Mouse (Mus musculus) MEL (cell line): Measurements from ENCODE around the gene Krtap9-1. TPM values are rescaled to one million over a fixed set of nuclear protein-coding genes. Genes with fewer than 3 reads are reported as not detected.

ENCODE experiments used
- DNase-seq: peaks from one replicate; pipeline ENCODE4 v3.0.0; 2011; ENCODE audit warnings: low read depth, low spot score
- H3K27ac ChIP-seq: 2 replicates; pipeline ENCODE4 v1.5.1; 2012; ENCODE audit warnings: low read depth, mild to moderate bottlenecking, control low read depth, low read length, moderate library complexity; ENCODE audit not compliant: control insufficient read depth
- H3K27me3 ChIP-seq, 2 experiments: fragments of 150-350 bp in 1 of 2; sonication (generic) in 1 of 2; 2 replicates each; pipeline ENCODE4 v1.6.1; 2012; ENCODE audit warnings: low read length in 2 of 2, mild to moderate bottlenecking in 2 of 2, improper control_type of control experiment in 1 of 2, moderate library complexity in 1 of 2; ENCODE audit not compliant: insufficient read depth in 2 of 2, control insufficient read depth in 1 of 2
- H3K36me3 ChIP-seq, 2 experiments: 2 replicates each; pipeline ENCODE4 v1.6.1; 2012 to 2014; ENCODE audit warnings: low read length in 2 of 2, improper control_type of control experiment in 1 of 2, inconsistent platforms in 1 of 2, mild to moderate bottlenecking in 1 of 2; ENCODE audit not compliant: insufficient read depth in 2 of 2, control insufficient read depth in 1 of 2
- H3K4me1 ChIP-seq, 2 experiments: fragments of 150-350 bp in 1 of 2; sonication (generic) in 1 of 2; 2 replicates each; pipeline ENCODE4 v1.6.1; 2012; ENCODE audit warnings: low read length in 2 of 2, improper control_type of control experiment in 1 of 2, mild to moderate bottlenecking in 1 of 2; ENCODE audit not compliant: insufficient read depth in 2 of 2, control insufficient read depth in 1 of 2
- H3K4me3 ChIP-seq, 2 experiments: fragments of 150-350 bp in 1 of 2; sonication (generic) in 1 of 2; 2 replicates each; pipeline ENCODE4 v1.5.1; 2012; ENCODE audit warnings: low read depth in 2 of 2, low read length in 2 of 2, mild to moderate bottlenecking in 2 of 2, moderate library complexity in 2 of 2, control low read depth in 1 of 2, improper control_type of control experiment in 1 of 2; ENCODE audit not compliant: control insufficient read depth in 1 of 2, insufficient read depth in 1 of 2
- H3K79me2 ChIP-seq: 2 replicates; pipeline ENCODE4 v1.6.1; 2012; ENCODE audit warnings: mild to moderate bottlenecking, low read length, moderate library complexity; ENCODE audit not compliant: control insufficient read depth, poor library complexity, insufficient read depth
- H3K9ac ChIP-seq: 2 replicates; pipeline ENCODE4 v1.6.1; 2012; ENCODE audit warnings: low read depth, mild to moderate bottlenecking, control low read depth, low read length, moderate library complexity; ENCODE audit not compliant: control insufficient read depth, poor library complexity, severe bottlenecking
- H3K9me3 ChIP-seq: fragments of 150-350 bp; sonication (generic); replicated peaks from 2 replicates; pipeline ENCODE4 v1.6.1; 2012; ENCODE audit warnings: mild to moderate bottlenecking, low read length, improper control_type of control experiment, moderate library complexity; ENCODE audit not compliant: insufficient read depth
- BHLHE40 ChIP-seq: IDR thresholded peaks from 2 replicates; pipeline ENCODE4 v1.6.1; 2012; ENCODE audit warnings: low read depth, mild to moderate bottlenecking, inconsistent platforms, low read length, improper control_type of control experiment, borderline replicate concordance
- MYB ChIP-seq: IDR thresholded peaks from 2 replicates; pipeline ENCODE4 v1.6.1; 2011; ENCODE audit warnings: mild to moderate bottlenecking, low read depth, low read length, improper control_type of control experiment
- POLR2AphosphoS5 ChIP-seq: IDR thresholded peaks from 2 replicates; pipeline ENCODE4 v1.6.1; 2012; ENCODE audit warnings: low read depth, borderline replicate concordance, mild to moderate bottlenecking, inconsistent platforms, low read length, moderate library complexity, mixed read lengths
- RAD21 ChIP-seq: IDR thresholded peaks from 2 replicates; pipeline ENCODE4 v1.6.1; 2011; ENCODE audit warnings: mild to moderate bottlenecking, low read depth, low read length, improper control_type of control experiment
- RCOR1 ChIP-seq: IDR thresholded peaks from 2 replicates; pipeline ENCODE4 v1.6.1; 2012; ENCODE audit warnings: low read depth, mild to moderate bottlenecking, inconsistent platforms, low read length, improper control_type of control experiment
- UBTF ChIP-seq: IDR thresholded peaks from 2 replicates; pipeline ENCODE4 v1.6.1; 2012; ENCODE audit warnings: low read depth, mild to moderate bottlenecking, inconsistent platforms, low read length, improper control_type of control experiment, moderate library complexity, borderline replicate concordance; ENCODE audit not compliant: insufficient read depth
- USF1 ChIP-seq: IDR thresholded peaks from 2 replicates; pipeline ENCODE4 v1.6.1; 2014; ENCODE audit warnings: low read depth, mild to moderate bottlenecking, inconsistent platforms, low read length, improper control_type of control experiment, moderate library complexity
- ZKSCAN1 ChIP-seq: IDR thresholded peaks from 2 replicates; pipeline ENCODE4 v1.6.1; 2012; ENCODE audit warnings: low read depth, mild to moderate bottlenecking, inconsistent platforms, low read length, improper control_type of control experiment, moderate library complexity
- ZMIZ1 ChIP-seq: IDR thresholded peaks from 2 replicates; pipeline ENCODE4 v1.6.1; 2012; ENCODE audit warnings: low read depth, mild to moderate bottlenecking, inconsistent platforms, low read length, improper control_type of control experiment, moderate library complexity
- polyA plus RNA-seq, 2 experiments: library from polyadenylated mRNA; stranded (reverse) in 1 of 2; unstranded in 1 of 2; fragments of >175 nt in 1 of 2; fragments of >200 nt in 1 of 2; gene quantifications; 2 replicates each; pipeline versions ENCODE4 v1.2.1 to v1.2.4; 2012; ENCODE audit warnings: low replicate concordance in 2 of 2, low read depth in 1 of 2; ENCODE audit not compliant: insufficient read length in 2 of 2, insufficient read depth in 1 of 2, missing spikeins in 1 of 2
- total RNA-seq: library from RNA; depleted of rRNA; stranded (reverse); fragments of 300-350 nt; gene quantifications from 2 replicates; pipeline ENCODE4 v1.2.3, GENCODE M21; 2012

The Krtap9-1 gene
- total and polyA plus RNA-seq, 3 experiments: not detected

GRCm38 (mm10) chr11:99846746-99847145, 26.4 kb upstream of the Krtap9-1 start:
- H3K4me3 ChIP-seq: no peak overlapping the region
- no peak for TF ChIP-seq ZMIZ1
- TF ChIP-seq BHLHE40: no peak
- TF ChIP-seq, all 39 proteins: peak for 0
- no peaks in the 10 kb centered on the region for H3K27me3 ChIP-seq
- H3K79me2 ChIP-seq: no peaks in the 10 kb centered on the region
- no peak for DNase-seq
- H3K4me1 ChIP-seq: no peaks in the 10 kb centered on the region
- H3K36me3 ChIP-seq: no peaks in the 10 kb centered on the region
- H3K9ac ChIP-seq: no peak overlapping the region
- H3K27ac ChIP-seq: no peak overlapping the region
- H3K9me3 ChIP-seq: no peaks in the 10 kb centered on the region

GRCm38 (mm10) chr11:99851508-99851907, 21.7 kb upstream of the Krtap9-1 start, which contains the start of gene Krtap4-16:
Gene Krtap4-16, minus strand, starts transcription at chr11:99851608.
- Histone ChIP-seq H3K9ac (no peak within 1 kb of the TSS), H3K27me3 (no peaks in the 10 kb centered on the region; a peak in 1 of 4 replicates), H3K36me3 (no peaks in the 10 kb centered on the region), H3K4me3 (no peak within 1 kb of the TSS), H3K79me2 (no peaks in the 10 kb centered on the region), H3K9me3 (no peaks in the 10 kb centered on the region), H3K27ac (no peak within 1 kb of the TSS), H3K4me1 (no peaks in the 10 kb centered on the region)
- no peak for DNase-seq
- no peak for TF ChIP-seq USF1
- TF ChIP-seq RAD21: no peak
- no peak for TF ChIP-seq ZMIZ1
- TF ChIP-seq RCOR1: no peak
- TF ChIP-seq MYB: no peak
- TF ChIP-seq POLR2AphosphoS5: no peak

DNA sequence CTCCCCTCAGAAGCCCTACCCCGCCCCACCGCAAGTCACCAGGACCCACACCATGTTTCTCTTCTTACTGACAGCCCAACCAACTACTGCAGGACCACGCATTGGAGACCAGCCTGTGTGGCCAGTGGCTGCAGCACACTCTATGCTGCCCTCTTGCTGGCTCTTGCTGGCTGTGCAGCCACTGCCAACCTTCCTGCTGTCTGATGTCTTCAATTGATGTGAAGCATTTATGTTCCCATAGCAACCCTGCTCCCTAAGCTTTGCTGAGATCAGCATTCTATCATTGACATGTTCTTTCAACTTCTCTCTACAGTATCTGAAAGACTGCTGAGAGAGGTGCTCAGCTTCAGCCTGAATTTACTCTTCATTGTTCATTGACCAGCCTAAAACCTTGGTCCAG, 19.1 kb upstream of the Krtap9-1 start:
- Histone ChIP-seq H3K27me3 (no peaks in the 10 kb centered on the region; a peak in 1 of 4 replicates), H3K27ac (no peak overlapping the region), H3K9me3 (no peaks in the 10 kb centered on the region), H3K4me1 (no peaks in the 10 kb centered on the region), H3K36me3 (no peaks in the 10 kb centered on the region), H3K4me3 (no peak overlapping the region), H3K79me2 (no peaks in the 10 kb centered on the region), H3K9ac (no peak overlapping the region)
- no peak for TF ChIP-seq ZKSCAN1
- no peak for TF ChIP-seq UBTF
- no peak for DNase-seq
